Mouse (Mus musculus) lung, postnatal 0 days (tissue): ENCODE data around the gene Celf2.

Source experiments
- CTCF ChIP-seq: IDR thresholded peaks from 2 replicates; pipeline ENCODE4 v1.5.1; 2016; ENCODE audit warnings: antibody characterized with exemption, mild to moderate bottlenecking
- EP300 ChIP-seq: IDR thresholded peaks from 2 replicates; pipeline ENCODE4 v1.6.1; 2016; ENCODE audit warnings: antibody characterized with exemption, mild to moderate bottlenecking, control low read depth

GRCm38 (mm10) chr2:7051090-7051489 is 458.3 kb downstream of the Celf2 start:
- TF ChIP-seq CTCF (no peak), EP300 (no peak)
